Mouse (Mus musculus): ENCODE results near the gene Dmac2.
A peak's percentile ranks its signal among the peaks of the same experiment; 100 is the strongest.

Gene Dmac2

GRCm38 (mm10) chr7:25617376-25618160 is 1.6 kb upstream of the Dmac2 start:
- DNase-seq, result no peak

DNA sequence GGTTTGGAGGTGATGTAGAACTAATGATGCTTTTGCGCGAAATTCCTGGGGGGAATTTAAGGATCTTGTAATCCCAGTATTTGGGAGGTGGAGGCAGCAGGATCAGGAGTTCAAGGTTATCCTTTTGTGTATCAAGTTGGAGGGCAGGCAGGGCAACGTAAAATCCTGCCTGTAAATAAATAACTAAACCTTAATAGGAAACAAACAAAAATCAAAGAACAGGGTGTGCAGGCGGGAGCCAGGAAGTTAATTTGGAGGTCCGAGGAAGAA is 443 bp downstream of the Dmac2 start:
- no peak for DNase-seq

DNA sequence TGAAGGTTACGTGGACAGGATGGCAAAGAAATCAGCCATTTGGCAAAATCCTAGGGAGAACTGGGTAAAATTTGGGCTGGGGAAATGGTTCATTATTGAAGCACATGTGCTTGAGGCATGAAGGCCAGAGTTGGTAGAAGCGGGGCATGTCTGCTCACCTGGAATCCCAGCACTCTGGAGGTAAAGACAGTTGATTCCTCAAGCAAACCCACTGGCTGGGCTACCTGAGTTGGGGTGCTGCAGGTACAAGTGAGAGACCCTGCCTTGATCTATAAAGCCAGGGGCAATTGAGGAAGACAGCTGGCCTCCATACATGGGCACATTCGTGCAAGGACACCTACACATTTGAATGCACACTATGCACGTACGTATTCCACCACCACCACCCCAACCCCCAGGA is 887 bp downstream of the Dmac2 start:
- no peak for DNase-seq

DNA sequence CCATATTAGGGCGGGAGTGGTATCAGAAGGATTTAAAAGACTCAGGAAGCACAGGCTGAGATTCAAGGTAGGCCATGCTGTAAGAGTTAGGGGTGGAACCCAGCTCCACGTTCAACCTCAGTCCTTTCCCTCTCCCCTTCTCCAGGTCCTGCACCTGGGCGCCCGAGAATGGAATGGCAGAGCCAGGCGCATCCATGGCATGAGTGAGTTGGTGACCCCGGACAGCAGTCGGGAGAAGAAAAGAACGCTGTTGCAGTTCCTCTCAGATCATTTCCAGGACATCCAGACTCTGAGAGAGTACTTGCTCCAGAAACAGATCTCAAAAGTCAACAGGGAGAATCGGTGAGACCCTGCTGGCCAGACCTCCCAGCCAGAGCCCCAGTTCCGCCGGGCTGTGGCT is 1.5 kb downstream of the Dmac2 start:
- no peak for DNase-seq

- no peak for DNase-seq
These were observed 4.7 kb downstream of the Dmac2 start for GRCm38 (mm10) chr7:25623857-25624370.

DNA sequence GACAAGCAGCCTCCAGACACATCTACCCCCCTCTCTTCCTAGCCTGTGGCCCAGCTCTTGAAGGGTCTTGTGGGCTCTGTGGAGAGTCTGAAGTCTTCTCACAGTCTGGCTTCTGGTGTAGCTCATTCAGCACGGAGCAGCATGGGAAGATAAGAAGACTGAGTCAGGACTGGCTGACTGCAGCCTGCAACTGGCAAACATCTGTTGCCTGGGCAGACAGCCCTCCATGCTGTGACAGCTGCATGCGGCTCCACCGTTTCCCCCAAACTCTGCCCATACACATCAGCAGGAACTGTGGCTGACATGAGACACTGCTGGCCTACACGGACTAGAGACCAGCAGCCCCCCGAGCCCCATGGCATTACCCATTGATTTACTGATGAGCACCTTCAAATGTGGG is 5.6 kb downstream of the Dmac2 start:
- DNase-seq, result no peak

DNA sequence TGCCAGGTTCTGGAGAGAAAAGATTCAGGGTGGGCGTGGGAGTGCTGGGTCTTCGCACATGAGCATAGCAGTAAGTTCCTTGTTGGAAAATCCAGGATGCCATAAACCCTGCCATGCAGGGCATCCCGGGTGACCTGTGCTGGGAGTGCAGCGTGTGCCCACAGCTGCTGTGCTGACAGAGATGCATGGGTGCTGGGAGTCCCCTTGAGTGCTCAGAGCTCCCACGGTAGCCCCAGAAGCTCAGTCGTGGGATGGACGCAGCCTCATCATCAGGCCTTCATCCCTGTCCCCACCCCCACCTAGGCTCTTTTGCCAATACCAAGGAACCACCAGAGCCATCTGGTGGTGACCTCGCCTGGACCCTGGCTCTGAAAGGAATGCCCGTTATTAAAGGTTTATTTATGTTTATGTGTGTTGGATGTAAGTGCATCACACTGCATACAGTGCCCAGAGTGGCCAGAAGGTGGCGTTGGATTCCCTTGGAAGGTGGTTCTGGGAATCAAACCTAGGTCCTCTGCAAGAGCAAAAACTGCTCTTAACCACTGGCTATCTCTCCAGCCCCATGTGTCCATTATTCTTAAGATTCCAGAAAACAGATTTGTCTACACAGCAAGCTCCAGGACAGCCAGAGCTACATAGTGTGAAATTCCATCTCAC is 6.5 kb downstream of the Dmac2 start:
- no peak for DNase-seq

DNA sequence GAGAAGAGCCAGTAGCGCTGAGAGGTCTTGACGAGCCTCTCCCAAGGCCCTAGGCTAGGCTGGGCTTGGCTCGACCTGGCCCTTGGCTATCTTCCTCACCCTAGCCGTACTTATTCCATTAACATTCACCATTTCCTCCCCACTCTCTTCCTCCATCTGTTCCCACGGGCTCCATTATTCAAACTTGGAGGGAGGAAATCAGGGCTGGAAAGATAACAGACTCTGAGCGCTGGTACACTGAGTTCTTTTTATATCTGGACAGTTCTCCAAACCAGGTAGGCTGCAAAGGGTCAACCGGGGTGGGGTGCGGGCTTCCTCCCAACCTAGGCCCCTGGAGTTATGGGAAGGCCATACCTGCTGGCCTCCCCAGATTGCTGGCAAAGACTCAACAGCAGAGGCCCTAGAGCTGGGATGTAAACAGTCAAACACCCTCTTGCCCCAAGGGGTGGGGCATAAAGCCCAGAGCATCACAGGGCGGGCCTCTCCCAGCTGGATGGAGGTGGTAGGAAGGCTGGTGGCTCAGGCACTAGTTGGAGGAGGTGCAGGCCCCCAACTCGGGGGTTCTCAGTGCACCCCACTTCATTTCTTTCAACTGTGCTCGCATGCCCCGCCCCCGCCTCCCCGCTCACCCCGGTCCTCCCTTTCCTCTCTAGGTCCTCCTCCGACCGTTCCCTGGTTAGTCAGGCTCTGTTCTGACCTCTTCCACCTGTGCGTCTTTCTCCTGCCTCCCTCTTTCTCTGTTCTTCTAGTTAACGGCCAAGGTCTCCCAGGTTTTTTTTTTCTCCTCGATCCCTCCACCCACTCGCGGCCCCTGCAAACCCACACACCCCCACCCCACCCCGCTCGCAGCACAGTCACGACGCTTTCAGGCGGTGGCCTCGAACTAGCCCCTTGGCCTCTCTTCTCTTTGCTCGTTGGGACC is 7.6 kb downstream of the Dmac2 start, which contains the start of gene B3gnt8:
Gene B3gnt8 (plus strand): TSS at position 146 of the 922 bp plus-strand sequence.
- DNase-seq, result peak; percentile 42

- DNase-seq, result peak; percentile 57
These were observed 8.5 kb downstream of the Dmac2 start for GRCm38 (mm10) chr7:25627431-25628322.

DNA sequence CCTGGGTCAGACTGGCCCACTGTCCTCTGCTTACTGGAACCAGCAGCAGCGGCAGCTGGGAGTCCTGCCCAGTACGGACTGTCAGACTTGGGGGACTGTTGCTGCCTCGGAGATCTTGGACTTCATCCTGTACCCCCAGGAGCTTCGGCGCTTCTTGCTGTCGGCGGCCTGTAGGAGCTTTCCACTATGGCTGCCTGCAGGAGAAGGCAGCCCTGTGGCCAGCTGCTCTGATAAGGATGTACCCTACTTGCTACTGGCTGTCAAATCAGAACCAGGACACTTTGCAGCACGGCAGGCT is 9.1 kb downstream of the Dmac2 start:
- DNase-seq, result no peak

- DNase-seq, result no peak
These were observed 13.5 kb downstream of the Dmac2 start for GRCm38 (mm10) chr7:25632679-25633078.

GRCm38 (mm10) chr7:25636373-25636772 is 17.2 kb downstream of the Dmac2 start:
- no peak for DNase-seq

GRCm38 (mm10) chr7:25637099-25637498 is 17.9 kb downstream of the Dmac2 start:
- no peak for DNase-seq

DNA sequence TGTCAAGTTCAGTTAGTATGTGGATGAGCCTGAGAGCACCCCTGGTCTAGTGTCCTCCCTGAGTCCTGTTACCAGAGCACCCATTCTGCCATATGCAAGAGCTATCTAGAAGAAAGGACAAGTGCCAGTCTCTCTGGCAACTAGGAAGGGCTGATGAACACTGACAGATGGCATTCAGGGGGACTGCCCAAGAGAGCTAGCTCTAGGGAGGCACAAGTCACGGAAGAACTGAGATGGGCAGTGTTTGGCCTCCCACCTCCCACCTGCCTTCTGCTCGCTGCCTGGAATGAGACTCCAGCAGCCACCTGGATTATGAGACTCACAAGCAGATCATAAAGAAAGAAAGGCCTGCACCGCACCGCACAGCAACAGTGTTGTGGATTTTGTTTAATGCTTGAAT is 20.5 kb downstream of the Dmac2 start:
- DNase-seq, result no peak

GRCm38 (mm10) chr7:25644136-25644535 is 24.9 kb downstream of the Dmac2 start:
- no peak for DNase-seq

DNA sequence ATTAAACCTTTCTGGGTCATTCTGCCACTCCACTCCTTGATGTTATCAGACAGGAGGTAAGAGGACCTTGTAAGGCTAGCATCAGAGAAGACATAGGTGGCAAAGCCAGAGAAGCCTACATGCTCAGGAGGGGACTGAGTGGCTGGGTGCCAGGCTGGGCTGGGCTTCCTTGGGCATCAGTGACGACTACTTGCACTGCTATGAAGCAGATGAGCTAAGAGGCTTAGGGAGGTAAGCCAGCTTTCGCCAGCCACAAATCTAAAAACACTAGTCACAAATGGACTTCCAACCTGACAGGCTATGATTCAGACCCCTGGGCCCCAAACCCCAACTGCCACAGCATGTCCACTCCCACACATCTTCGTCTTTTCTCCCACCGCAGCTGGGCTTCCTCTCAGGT is 25.4 kb downstream of the Dmac2 start:
- no peak for DNase-seq

GRCm38 (mm10) chr7:25645074-25645473 is 25.9 kb downstream of the Dmac2 start:
- peak; percentile 60 for DNase-seq

DNA sequence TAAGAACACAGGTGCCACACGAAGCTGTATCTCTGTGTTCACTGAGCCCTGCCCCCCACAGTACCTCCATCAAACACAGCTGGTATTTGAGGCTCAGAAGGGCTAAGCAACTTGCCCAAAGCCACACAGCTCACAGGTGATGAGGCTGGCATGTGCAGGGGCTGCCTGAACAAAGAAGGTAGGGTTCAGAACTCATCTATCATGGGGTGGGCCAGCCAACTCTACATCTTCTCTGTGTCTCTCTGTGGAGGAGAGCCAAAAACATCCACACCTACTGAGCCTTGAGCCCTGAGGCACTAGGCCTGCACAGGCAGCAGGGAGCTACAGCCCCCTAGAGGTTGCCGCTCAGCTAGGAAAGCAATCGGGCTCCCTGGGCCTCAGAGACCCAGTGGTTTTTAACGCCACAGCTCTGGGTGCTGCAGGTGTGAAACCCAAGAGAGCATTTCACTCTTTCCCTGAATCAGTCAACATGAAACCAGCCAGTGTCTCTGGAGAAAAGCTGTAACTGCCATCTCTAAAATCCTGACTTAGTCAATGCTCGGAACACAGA is 28.4 kb downstream of the Dmac2 start:
- DNase-seq, result no peak

DNA sequence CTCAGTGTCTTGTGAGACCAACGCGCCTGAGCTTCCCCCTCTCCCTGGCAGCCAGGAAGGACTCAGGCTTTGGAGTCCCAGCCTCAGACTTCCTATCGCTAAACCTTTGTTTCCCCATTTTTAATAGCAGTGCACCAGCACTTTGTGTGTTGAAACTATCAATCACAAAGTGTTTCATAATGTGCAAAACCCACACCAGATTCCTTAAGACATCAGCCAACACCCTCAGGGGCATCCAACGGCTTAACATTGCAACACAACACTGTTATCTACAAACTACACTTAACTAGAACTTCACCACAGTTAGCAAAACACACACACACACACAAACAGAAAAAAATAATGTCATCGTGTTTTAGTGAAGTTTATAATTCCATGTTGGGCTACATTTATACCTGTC is 30.6 kb downstream of the Dmac2 start:
- DNase-seq, result no peak

GRCm38 (mm10) chr7:25651281-25651680 is 32.1 kb downstream of the Dmac2 start:
- DNase-seq, result no peak

- no peak for DNase-seq
These were observed 33.1 kb downstream of the Dmac2 start for GRCm38 (mm10) chr7:25652244-25652759.
